Mouse (Mus musculus) embryonic facial prominence, embryonic 13.5 days (tissue): ENCODE results near the gene Hk1. TPM values are rescaled to one million over a fixed set of nuclear protein-coding genes. Genes with fewer than 3 reads are reported as not detected.

ENCODE experiments used
- ATAC-seq: fragments of 200-750 bp; cut with Nextera tagmentation; 2 replicates; pipeline ENCODE4 v1.8.0; 2017; ENCODE audit warnings: low read depth; ENCODE audit not compliant: insufficient number of reproducible peaks, insufficient read depth, low FRiP score, low TSS enrichment
- H3K27ac ChIP-seq: fragments of 300-500 bp; sonication (generic); 2 replicates; pipeline ENCODE4 v1.5.1; 2015; ENCODE audit warnings: moderate library complexity, mild to moderate bottlenecking, inconsistent platforms
- H3K27me3 ChIP-seq: fragments of 300-500 bp; sonication (generic); 2 replicates; pipeline ENCODE4 v1.6.1; 2015; ENCODE audit warnings: mild to moderate bottlenecking, inconsistent platforms
- H3K36me3 ChIP-seq: fragments of 300-500 bp; sonication (generic); 2 replicates; pipeline ENCODE4 v1.6.1; 2015; ENCODE audit warnings: mild to moderate bottlenecking, inconsistent platforms
- H3K4me1 ChIP-seq: fragments of 300-500 bp; sonication (generic); 2 replicates; pipeline ENCODE4 v1.6.1; 2015; ENCODE audit warnings: inconsistent platforms
- H3K4me2 ChIP-seq: fragments of 300-500 bp; sonication (generic); 2 replicates; pipeline ENCODE4 v1.6.1; 2015; ENCODE audit warnings: moderate library complexity, mild to moderate bottlenecking, inconsistent platforms
- H3K4me3 ChIP-seq: fragments of 300-500 bp; sonication (generic); 2 replicates; pipeline ENCODE4 v1.5.1; 2015; ENCODE audit warnings: mild to moderate bottlenecking, inconsistent platforms
- H3K9ac ChIP-seq: fragments of 300-500 bp; sonication (generic); 2 replicates; pipeline ENCODE4 v1.6.1; 2015; ENCODE audit warnings: mild to moderate bottlenecking, inconsistent platforms
- H3K9me3 ChIP-seq: fragments of 300-500 bp; sonication (generic); 2 replicates; pipeline ENCODE4 v1.6.1; 2016; ENCODE audit warnings: inconsistent platforms
- WGBS: fragments of 180-500 bp; shearing (Covaris S2); methylation state at CpG from one replicate; pipeline ENCODE4 v1.1.7; 2015; ENCODE audit warnings: mixed read lengths; 5-methylcytosine and 5-hydroxymethylcytosine counted together
- polyA plus RNA-seq: library from polyadenylated mRNA; unstranded; fragments of >200 nt; fragmentation: Nextera tagmentation; extraction: Ambion mirVana; gene quantifications from 2 replicates; pipeline ENCODE4 v1.2.1, GENCODE M21; 2015

Hk1 gene
- polyA plus RNA-seq, 1 experiment from 2014 or later, result 32.9 TPM

DNA sequence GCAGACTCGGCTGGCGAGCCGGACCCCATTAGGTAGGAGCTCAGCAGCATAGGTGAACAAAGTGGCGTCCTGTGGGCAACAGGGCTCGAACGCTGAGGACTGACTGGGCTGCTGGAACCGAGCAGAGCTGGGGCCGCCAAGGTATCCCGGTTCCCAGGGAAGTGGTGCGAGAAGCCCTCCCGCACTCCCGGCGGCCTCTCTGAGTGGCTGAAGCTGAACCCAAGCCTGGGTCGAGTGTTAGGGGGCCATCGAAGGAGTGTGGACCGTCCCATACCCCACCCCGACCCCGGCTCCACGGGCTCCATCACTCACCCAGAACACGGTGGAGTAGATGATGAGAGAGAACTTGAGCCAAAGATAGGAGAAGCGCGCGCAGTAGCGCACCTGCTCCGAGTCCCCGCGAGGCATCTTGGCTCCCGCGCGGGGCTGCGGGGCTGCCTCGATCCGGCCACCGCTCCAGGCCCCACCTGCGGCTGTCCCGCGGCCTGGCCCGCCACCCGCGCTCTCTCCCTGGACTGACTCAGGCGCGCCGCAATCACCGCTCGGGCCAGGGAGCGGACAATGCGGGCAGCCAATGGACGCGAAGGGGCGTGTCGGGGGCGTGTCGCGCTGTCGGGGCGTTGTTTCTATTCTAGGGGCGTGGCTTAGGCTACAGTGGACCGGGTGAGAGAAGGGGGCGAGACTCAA, 148.9 kb downstream of the Hk1 start, which contains the start of gene Tspan15:
Gene Tspan15 (minus strand): TSS at position 544 of the 687 bp plus-strand sequence.
- Histone ChIP-seq H3K4me1 (peaks cover 18% of the 10 kb centered on the region), H3K9me3 (no peaks in the 10 kb centered on the region), H3K27me3 (peaks cover 6% of the 10 kb centered on the region), H3K9ac (peak within 1 kb of the TSS; percentile 72), H3K4me3 (peak within 1 kb of the TSS; percentile 62), H3K36me3 (no peaks in the 10 kb centered on the region), H3K27ac (0 out of 2 replicates have a peak within 1 kb of the TSS, but pooled peaks have one; percentile 48), H3K4me2 (peak within 1 kb of the TSS; percentile 93)
- ATAC-seq, result peak; percentile 93
- WGBS, result under 1% methylated on average over 59 of the region's 59 CpGs

GRCm38 (mm10) chr10:62228126-62228525, 151.6 kb downstream of the Hk1 start:
- no peak for ATAC-seq
- H3K4me1 ChIP-seq, result peaks cover 22% of the 10 kb centered on the region
- WGBS, result 34% methylated on average over 6 of the region's 6 CpGs

DNA sequence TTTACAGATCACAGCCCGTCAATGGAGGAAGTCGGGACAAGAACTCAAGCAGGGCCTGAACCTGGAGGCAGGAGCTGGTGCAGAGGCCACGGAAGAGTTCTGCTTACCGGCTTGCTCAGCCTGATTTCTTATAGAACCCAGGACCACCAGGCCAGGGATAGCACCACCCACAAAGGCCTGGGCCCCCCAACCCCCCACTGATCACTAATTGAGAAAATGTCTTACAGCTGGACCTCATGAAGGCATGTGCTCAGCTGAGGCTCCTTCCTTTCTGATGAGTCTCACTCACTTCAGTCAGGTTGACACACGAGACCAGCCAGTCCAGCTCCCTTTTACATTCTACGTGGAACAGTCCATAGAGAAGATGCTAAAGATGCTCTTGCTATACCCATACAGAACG, 153.9 kb downstream of the Hk1 start:
- no peaks in the 10 kb centered on the region for H3K9me3 ChIP-seq
- no peak overlapping the region for H3K4me3 ChIP-seq
- H3K9ac ChIP-seq, result no peak overlapping the region
- no peak overlapping the region for H3K27ac ChIP-seq
- peaks cover 6% of the 10 kb centered on the region for H3K27me3 ChIP-seq
- H3K4me2 ChIP-seq, result no peak overlapping the region
- no peaks in the 10 kb centered on the region for H3K36me3 ChIP-seq
- H3K4me1 ChIP-seq, result peaks cover 17% of the 10 kb centered on the region
- 39% methylated on average over 7 of the region's 7 CpGs for WGBS
- ATAC-seq, result no peak

More at GRCm38 (mm10) chr10:62228126-62228525, 151.6 kb downstream of the Hk1 start:
- Histone ChIP-seq H3K4me2 (no peak overlapping the region), H3K9ac (no peak overlapping the region), H3K27ac (no peak overlapping the region), H3K9me3 (no peaks in the 10 kb centered on the region), H3K36me3 (no peaks in the 10 kb centered on the region), H3K4me3 (no peak overlapping the region), H3K27me3 (peaks cover 6% of the 10 kb centered on the region)

- H3K9ac ChIP-seq, result no peak overlapping the region
- H3K36me3 ChIP-seq, result no peaks in the 10 kb centered on the region
- WGBS, result 61% methylated on average over 6 of the region's 6 CpGs
- H3K4me2 ChIP-seq, result no peak overlapping the region
- H3K27me3 ChIP-seq, result no peaks in the 10 kb centered on the region
- no peaks in the 10 kb centered on the region for H3K9me3 ChIP-seq
- no peak overlapping the region for H3K27ac ChIP-seq
- H3K4me1 ChIP-seq, result peaks cover 9% of the 10 kb centered on the region
- no peak for ATAC-seq
- no peak overlapping the region for H3K4me3 ChIP-seq
Measured at GRCm38 (mm10) chr10:62224231-62224630, 155.5 kb downstream of the Hk1 start.

DNA sequence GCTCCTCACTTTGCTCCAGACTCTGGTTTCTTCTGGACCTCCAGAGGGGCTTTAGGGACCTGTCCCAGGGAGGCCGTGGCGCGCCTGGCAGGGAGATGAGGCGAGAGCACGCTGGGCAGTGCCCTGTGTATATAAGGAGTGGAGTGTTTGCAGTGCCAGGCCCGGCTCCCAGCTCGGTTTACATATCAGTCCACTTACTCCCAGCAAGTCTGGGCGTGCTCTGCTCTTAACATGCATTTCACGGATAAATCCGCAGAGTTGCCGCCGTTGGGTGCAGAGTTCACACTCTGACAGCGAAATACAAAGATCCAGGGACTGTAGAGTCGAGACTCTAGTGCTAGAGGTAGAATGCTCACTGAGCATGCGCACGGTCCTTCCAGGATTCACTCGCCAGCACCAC, 156.9 kb downstream of the Hk1 start:
- WGBS, result 71% methylated on average over 17 of the region's 17 CpGs
- no peaks in the 10 kb centered on the region for H3K27me3 ChIP-seq
- H3K4me1 ChIP-seq, result peaks cover 9% of the 10 kb centered on the region; the same call in 1 of the 2 replicates
- peak overlapping the region; percentile 39; the same call in 1 of the 2 replicates for H3K27ac ChIP-seq
- H3K4me3 ChIP-seq, result no peak overlapping the region
- H3K4me2 ChIP-seq, result no peak overlapping the region
- H3K36me3 ChIP-seq, result no peaks in the 10 kb centered on the region
- no peak overlapping the region for H3K9ac ChIP-seq
- no peak for ATAC-seq
- no peaks in the 10 kb centered on the region for H3K9me3 ChIP-seq

GRCm38 (mm10) chr10:62221647-62222046, 158.1 kb downstream of the Hk1 start:
- Histone ChIP-seq H3K4me3 (no peak overlapping the region), H3K4me1 (peaks cover 9% of the 10 kb centered on the region; the same call in 1 of the 2 replicates), H3K4me2 (no peak overlapping the region), H3K36me3 (no peaks in the 10 kb centered on the region), H3K27me3 (no peaks in the 10 kb centered on the region), H3K9ac (no peak overlapping the region), H3K27ac (no peak overlapping the region), H3K9me3 (no peaks in the 10 kb centered on the region)
- 78% methylated on average over 2 of the region's 2 CpGs for WGBS
- no peak for ATAC-seq

- no peak overlapping the region for H3K27ac ChIP-seq
- peaks cover 5% of the 10 kb centered on the region; the same call in 1 of the 2 replicates for H3K4me1 ChIP-seq
- no peak overlapping the region for H3K4me3 ChIP-seq
- no peak overlapping the region for H3K9ac ChIP-seq
- no peaks in the 10 kb centered on the region for H3K9me3 ChIP-seq
- H3K27me3 ChIP-seq, result no peaks in the 10 kb centered on the region
- no peaks in the 10 kb centered on the region for H3K36me3 ChIP-seq
- ATAC-seq, result no peak
- WGBS, result 76% methylated on average over 8 of the region's 8 CpGs
- no peak overlapping the region for H3K4me2 ChIP-seq
Measured at GRCm38 (mm10) chr10:62220732-62221514, 158.8 kb downstream of the Hk1 start.

Other genes with a start within 250 kb of the Hk1 start
- not detected in 2 replicates for gene Neurog3, start 246.8 kb downstream of the Hk1 start, polyA plus RNA-seq
- gene Fam241b, start 236.0 kb downstream of the Hk1 start, polyA plus RNA-seq, result 21.2 and 21.9 TPM in 2 replicates
- gene Tspan15, start 148.7 kb downstream of the Hk1 start, polyA plus RNA-seq, result 9.8 and 11.3 TPM in 2 replicates
- not detected in 2 replicates for gene Tacr2, start 127.5 kb downstream of the Hk1 start, polyA plus RNA-seq
- 0.46 and 1.0 TPM in 2 replicates for gene Hkdc1, start 42.6 kb upstream of the Hk1 start, polyA plus RNA-seq
- gene 4930507D05Rik, start 69.6 kb upstream of the Hk1 start, polyA plus RNA-seq, result 0.60 and 0.73 TPM in 2 replicates
- gene Supv3l1, start 69.8 kb upstream of the Hk1 start, polyA plus RNA-seq, result 25.3 and 26.2 TPM in 2 replicates
- 76.0 and 76.5 TPM in 2 replicates for gene Vps26a, start 106.9 kb upstream of the Hk1 start, polyA plus RNA-seq
- gene Srgn, start 147.5 kb upstream of the Hk1 start, polyA plus RNA-seq, result 9.7 and 11.5 TPM in 2 replicates
- gene Kif1bp, start 198.5 kb upstream of the Hk1 start, polyA plus RNA-seq, result 38.5 and 42.4 TPM in 2 replicates
- 24.1 and 26.3 TPM in 2 replicates for gene Ddx21, start 222.4 kb upstream of the Hk1 start, polyA plus RNA-seq